Mouse (Mus musculus) limb, embryonic 12.5 days (tissue): ENCODE measurements at regions not wholly inside any gene's neighbourhood (a gene's known extent, or its start where the extent isn't known, plus 50 kb on each side); places are given as distances from the start of the nearest gene placed in this dataset.
"Not testable (repeated sequence)": the region's sequence is repeated elsewhere in the genome, so short reads cannot be mapped to it uniquely, and the experiment has no call there.

Experiments
- ATAC-seq: fragments of 200-750 bp; cut with Nextera tagmentation; 2 replicates; pipeline ENCODE4 v1.8.0; 2017; ENCODE audit warnings: low read depth, moderate TSS enrichment; ENCODE audit not compliant: insufficient number of reproducible peaks, insufficient read depth, low FRiP score, low TSS enrichment
- H3K27ac ChIP-seq: fragments of 300-500 bp; sonication (generic); 2 replicates; pipeline ENCODE4 v1.5.1; 2016; ENCODE audit warnings: mild to moderate bottlenecking, moderate library complexity
- H3K27me3 ChIP-seq: fragments of 300-500 bp; sonication (generic); 2 replicates; pipeline ENCODE4 v1.6.1; 2016; ENCODE audit warnings: mild to moderate bottlenecking, moderate library complexity
- H3K36me3 ChIP-seq: fragments of 300-500 bp; sonication (generic); 2 replicates; pipeline ENCODE4 v1.6.1; 2016; ENCODE audit warnings: mild to moderate bottlenecking, moderate library complexity
- H3K4me1 ChIP-seq: fragments of 300-500 bp; sonication (generic); replicated peaks from 2 replicates; pipeline ENCODE4 v1.6.1; 2016
- H3K4me2 ChIP-seq: fragments of 300-500 bp; sonication (generic); 2 replicates; pipeline ENCODE4 v1.6.1; 2016; ENCODE audit warnings: mild to moderate bottlenecking, moderate library complexity
- H3K4me3 ChIP-seq: fragments of 300-500 bp; sonication (generic); replicated peaks from 2 replicates; pipeline ENCODE4 v1.5.1; 2016; ENCODE audit warnings: mild to moderate bottlenecking
- H3K9ac ChIP-seq: fragments of 300-500 bp; sonication (generic); replicated peaks from 2 replicates; pipeline ENCODE4 v1.6.1; 2016; ENCODE audit warnings: mild to moderate bottlenecking, moderate library complexity
- H3K9me3 ChIP-seq: fragments of 300-500 bp; sonication (generic); 2 replicates; pipeline ENCODE4 v1.6.1; 2016; ENCODE audit warnings: mild to moderate bottlenecking, moderate library complexity
- WGBS: fragments of 180-500 bp; shearing (Covaris S2); methylation state at CpG from one replicate; pipeline ENCODE4 v1.1.7; 2016; 5-methylcytosine and 5-hydroxymethylcytosine counted together

DNA sequence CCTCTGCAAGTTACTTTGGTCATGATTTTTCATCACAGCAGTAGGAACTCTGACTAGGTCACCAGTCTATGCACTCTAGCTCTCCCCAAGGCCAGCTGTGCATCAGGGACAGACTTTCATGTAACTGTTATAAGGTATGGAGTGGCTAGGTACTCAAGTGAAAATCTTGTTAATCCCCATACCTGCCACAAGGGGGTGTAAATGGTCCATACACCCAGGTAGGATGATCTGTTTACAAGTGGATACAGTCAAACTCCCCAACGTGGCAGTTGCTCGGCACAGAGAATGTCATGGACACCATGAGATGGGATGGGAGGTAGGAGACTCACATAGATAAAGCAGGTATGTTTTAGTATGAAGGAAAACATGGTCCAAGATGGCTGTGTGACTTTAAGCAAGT, 187.2 kb upstream of the 5730507C01Rik start:
- H3K9me3 ChIP-seq: peaks cover 77% of the 10 kb centered on the region
- not testable (repeated sequence) for H3K4me2 ChIP-seq, H3K4me1 ChIP-seq, H3K36me3 ChIP-seq, H3K27ac ChIP-seq, H3K4me3 ChIP-seq, ATAC-seq, H3K9ac ChIP-seq, H3K27me3 ChIP-seq
- 79% methylated on average over 2 of the region's 2 CpGs for WGBS

DNA sequence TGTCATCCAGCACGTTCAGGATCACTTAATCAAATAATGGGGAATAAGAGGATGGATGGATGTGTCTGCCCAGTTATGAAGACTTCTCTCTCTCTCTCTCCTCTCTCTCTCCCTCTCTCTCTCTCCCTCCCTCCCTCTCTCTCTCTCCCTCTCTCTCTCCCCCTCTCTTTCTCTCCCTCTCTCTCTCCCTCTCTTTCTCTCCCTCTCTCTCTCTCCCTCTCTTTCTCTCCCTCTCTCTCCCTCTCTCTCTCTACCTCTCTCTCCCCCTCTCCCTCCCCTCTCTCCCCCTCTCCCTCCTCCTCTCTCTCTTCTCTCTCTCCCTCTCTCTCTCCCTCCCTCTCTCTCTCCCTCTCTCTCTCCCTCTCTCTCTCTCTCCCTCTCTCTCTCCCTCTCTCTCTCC, 167.6 kb upstream of the 5730507C01Rik start:
- not testable (repeated sequence) for H3K9ac ChIP-seq, H3K4me1 ChIP-seq, H3K4me3 ChIP-seq, ATAC-seq, H3K36me3 ChIP-seq, H3K27me3 ChIP-seq, H3K4me2 ChIP-seq, H3K27ac ChIP-seq
- 53% methylated on average over 1 of the region's 1 CpGs for WGBS
- H3K9me3 ChIP-seq: peaks cover 37% of the 10 kb centered on the region

DNA sequence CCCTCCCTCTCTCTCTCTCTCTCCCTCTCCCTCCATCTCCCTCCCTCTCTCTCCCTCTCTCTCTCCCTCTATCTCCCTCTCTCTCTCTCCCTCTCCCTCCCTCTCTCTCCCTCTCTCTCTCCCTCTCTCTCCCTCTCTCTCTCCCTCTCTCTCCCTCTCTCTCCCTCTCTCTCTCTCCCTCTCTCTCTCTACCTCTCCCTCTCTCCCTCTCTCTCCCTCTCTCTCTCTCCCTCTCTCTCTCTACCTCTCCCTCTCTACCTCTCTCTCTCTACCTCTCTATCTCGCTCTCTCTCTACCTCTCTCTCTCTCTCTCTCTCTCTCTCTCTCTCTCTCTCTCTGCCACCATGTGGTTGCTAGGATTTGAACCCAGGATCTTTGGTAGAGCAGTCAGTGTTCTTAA, 167.2 kb upstream of the 5730507C01Rik start:
- H3K4me3 ChIP-seq, H3K4me2 ChIP-seq, ATAC-seq, H3K36me3 ChIP-seq, H3K4me1 ChIP-seq, H3K27me3 ChIP-seq, H3K27ac ChIP-seq, H3K9ac ChIP-seq: not testable (repeated sequence)
- H3K9me3 ChIP-seq: peaks cover 37% of the 10 kb centered on the region
- WGBS: no CpG with 5 or more reads among the region's 1 CpGs

DNA sequence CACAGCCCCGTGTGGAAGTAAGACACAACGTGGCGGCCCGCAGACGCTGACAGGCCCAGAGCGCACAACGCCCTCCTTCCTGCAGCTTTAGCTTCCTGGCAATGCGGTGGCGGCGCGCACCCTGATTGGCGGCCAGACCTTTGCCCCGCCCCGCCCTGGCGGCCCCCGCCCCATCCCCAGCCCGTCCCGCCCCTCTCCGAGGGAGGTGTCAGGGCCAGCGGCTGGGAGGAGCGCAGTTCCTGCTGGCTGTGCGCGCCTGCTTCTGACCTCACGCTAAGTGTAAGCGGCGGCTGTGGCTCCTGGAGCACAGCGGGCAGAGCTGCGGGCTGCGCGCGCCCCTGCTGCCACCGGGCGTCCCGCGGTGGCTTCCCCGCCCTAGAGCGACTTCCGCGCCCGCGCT, 127.1 kb upstream of the 5730507C01Rik start:
- no peak overlapping the region for H3K4me2 ChIP-seq
- peaks cover 65% of the 10 kb centered on the region for H3K9me3 ChIP-seq
- 10% methylated on average over 41 of the region's 41 CpGs for WGBS
- peaks cover 9% of the 10 kb centered on the region for H3K27me3 ChIP-seq
- H3K36me3 ChIP-seq: no peaks in the 10 kb centered on the region
- no peak overlapping the region for H3K9ac ChIP-seq
- ATAC-seq: no peak
- H3K4me3 ChIP-seq: no peak overlapping the region
- H3K4me1 ChIP-seq: no peaks in the 10 kb centered on the region
- H3K27ac ChIP-seq: no peak overlapping the region

DNA sequence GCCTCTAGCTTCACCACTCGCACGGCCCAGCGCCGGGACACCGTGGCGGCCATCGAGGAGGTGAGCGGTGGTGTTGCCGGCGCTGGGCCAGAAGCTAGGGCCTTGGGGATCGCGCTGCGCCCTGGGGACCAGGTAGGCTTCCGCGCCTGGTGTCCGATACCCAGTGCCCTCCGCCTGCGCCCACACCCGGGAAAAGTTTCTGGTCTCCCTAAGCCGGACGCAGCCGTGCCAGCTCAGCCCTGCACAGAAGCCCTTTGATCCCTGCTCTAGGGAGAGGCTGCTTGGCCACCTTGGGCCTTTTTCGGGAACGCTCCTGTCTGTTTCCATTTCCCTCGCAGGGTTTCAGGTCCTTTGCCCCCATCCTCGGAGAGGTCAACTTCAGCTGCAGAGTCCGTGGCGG, 126.5 kb upstream of the 5730507C01Rik start:
- ATAC-seq: no peak
- Histone ChIP-seq H3K4me2 (no peak overlapping the region), H3K4me3 (no peak overlapping the region), H3K27me3 (peaks cover 9% of the 10 kb centered on the region), H3K4me1 (no peaks in the 10 kb centered on the region), H3K27ac (no peak overlapping the region), H3K9me3 (peaks cover 65% of the 10 kb centered on the region), H3K36me3 (no peaks in the 10 kb centered on the region), H3K9ac (no peak overlapping the region)
- WGBS: 19% methylated on average over 28 of the region's 28 CpGs
